Mouse (Mus musculus) liver, embryonic 12.5 days (tissue): Measurements from ENCODE around the gene Naa80. TPM values are rescaled to one million over a fixed set of nuclear protein-coding genes. Genes with fewer than 3 reads are reported as not detected.
A peak's percentile ranks its signal among the peaks of the same experiment; 100 is the strongest.

Experiments
- ATAC-seq: fragments of 200-750 bp; cut with Nextera tagmentation; 2 replicates; pipeline ENCODE4 v1.8.0; 2017; ENCODE audit warnings: moderate number of reproducible peaks, mild to moderate bottlenecking, moderate library complexity
- H3K27ac ChIP-seq: fragments of 300-500 bp; sonication (generic); 2 replicates; pipeline ENCODE4 v1.5.1; 2016; ENCODE audit warnings: mild to moderate bottlenecking
- H3K27me3 ChIP-seq: fragments of 300-500 bp; sonication (generic); replicated peaks from 2 replicates; pipeline ENCODE4 v1.6.1; 2016; ENCODE audit warnings: mild to moderate bottlenecking, moderate library complexity
- H3K36me3 ChIP-seq: fragments of 300-500 bp; sonication (generic); 2 replicates; pipeline ENCODE4 v1.6.1; 2016; ENCODE audit warnings: mild to moderate bottlenecking, moderate library complexity
- H3K4me1 ChIP-seq: fragments of 300-500 bp; sonication (generic); 2 replicates; pipeline ENCODE4 v1.6.1; 2016
- H3K4me2 ChIP-seq: fragments of 300-500 bp; sonication (generic); 2 replicates; pipeline ENCODE4 v1.6.1; 2016; ENCODE audit warnings: mild to moderate bottlenecking, moderate library complexity
- H3K4me3 ChIP-seq: fragments of 300-500 bp; sonication (generic); 2 replicates; pipeline ENCODE4 v1.5.1; 2016; ENCODE audit warnings: mild to moderate bottlenecking, moderate library complexity
- H3K9ac ChIP-seq: fragments of 300-500 bp; sonication (generic); 2 replicates; pipeline ENCODE4 v1.6.1; 2016; ENCODE audit warnings: mild to moderate bottlenecking, moderate library complexity
- H3K9me3 ChIP-seq: fragments of 300-500 bp; sonication (generic); replicated peaks from 2 replicates; pipeline ENCODE4 v1.6.1; 2016; ENCODE audit warnings: mild to moderate bottlenecking, moderate library complexity
- WGBS: fragments of 180-500 bp; shearing (Covaris S2); methylation state at CpG from one replicate; pipeline ENCODE4 v1.1.7; 2016; ENCODE audit not compliant: insufficient replicate concordance; 5-methylcytosine and 5-hydroxymethylcytosine counted together
- polyA plus RNA-seq: library from polyadenylated mRNA; unstranded; fragments of >200 nt; fragmentation: Nextera tagmentation; extraction: Ambion mirVana; gene quantifications from 2 replicates; pipeline ENCODE4 v1.2.1, GENCODE M21; 2016

Gene Naa80
- polyA plus RNA-seq, 1 experiment from 2014 or later, result 12.9 TPM

GRCm38 (mm10) chr9:107543299-107543698 lies 35.4 kb upstream of the Naa80 start:
- Histone ChIP-seq H3K4me2 (peak overlapping the region; percentile 94), H3K9ac (no peak overlapping the region), H3K36me3 (peaks cover 42% of the 10 kb centered on the region), H3K4me3 (no peak overlapping the region; the same call in 1 of the 2 replicates), H3K27ac (no peak overlapping the region), H3K4me1 (peaks cover 55% of the 10 kb centered on the region), H3K9me3 (no peaks in the 10 kb centered on the region), H3K27me3 (peaks cover 3% of the 10 kb centered on the region)
- 77% methylated on average over 11 of the region's 11 CpGs for WGBS
- ATAC-seq, result no peak

- Histone ChIP-seq H3K27me3 (peaks cover 13% of the 10 kb centered on the region), H3K36me3 (peaks cover 33% of the 10 kb centered on the region), H3K4me2 (no peak overlapping the region), H3K9me3 (no peaks in the 10 kb centered on the region), H3K4me1 (peaks cover 55% of the 10 kb centered on the region), H3K27ac (no peak overlapping the region), H3K9ac (no peak overlapping the region), H3K4me3 (no peak overlapping the region)
- WGBS, result 90% methylated on average over 17 of the region's 17 CpGs
- no peak for ATAC-seq
Measured at GRCm38 (mm10) chr9:107544196-107544700, 34.4 kb upstream of the Naa80 start.

GRCm38 (mm10) chr9:107544729-107545128 lies 34.0 kb upstream of the Naa80 start:
- WGBS, result 88% methylated on average over 12 of the region's 12 CpGs
- Histone ChIP-seq H3K9me3 (no peaks in the 10 kb centered on the region), H3K27me3 (peaks cover 17% of the 10 kb centered on the region), H3K4me2 (no peak overlapping the region), H3K4me1 (peaks cover 53% of the 10 kb centered on the region), H3K4me3 (no peak overlapping the region), H3K9ac (no peak overlapping the region), H3K36me3 (peaks cover 28% of the 10 kb centered on the region), H3K27ac (no peak overlapping the region)
- ATAC-seq, result no peak

GRCm38 (mm10) chr9:107545199-107545598 lies 33.5 kb upstream of the Naa80 start:
- no peak overlapping the region for H3K27ac ChIP-seq
- H3K4me3 ChIP-seq, result no peak overlapping the region
- no peaks in the 10 kb centered on the region for H3K9me3 ChIP-seq
- H3K9ac ChIP-seq, result no peak overlapping the region
- H3K27me3 ChIP-seq, result peaks cover 22% of the 10 kb centered on the region
- peaks cover 23% of the 10 kb centered on the region for H3K36me3 ChIP-seq
- ATAC-seq, result no peak
- H3K4me1 ChIP-seq, result peaks cover 55% of the 10 kb centered on the region
- H3K4me2 ChIP-seq, result no peak overlapping the region
- WGBS, result 77% methylated on average over 10 of the region's 10 CpGs

- Histone ChIP-seq H3K4me3 (no peak overlapping the region), H3K27me3 (peaks cover 26% of the 10 kb centered on the region), H3K9me3 (no peaks in the 10 kb centered on the region), H3K36me3 (peaks cover 21% of the 10 kb centered on the region), H3K4me2 (no peak overlapping the region), H3K9ac (no peak overlapping the region), H3K27ac (no peak overlapping the region), H3K4me1 (peaks cover 56% of the 10 kb centered on the region)
- no peak for ATAC-seq
- 8% methylated on average over 3 of the region's 3 CpGs for WGBS
Measured at GRCm38 (mm10) chr9:107545602-107546001, 33.1 kb upstream of the Naa80 start.

- peak within 1 kb of the TSS; percentile 64 for H3K4me2 ChIP-seq
- H3K9ac ChIP-seq, result no peak within 1 kb of the TSS; the same call in 1 of the 2 replicates
- peaks cover 40% of the 10 kb centered on the region for H3K27me3 ChIP-seq
- peaks cover 21% of the 10 kb centered on the region for H3K36me3 ChIP-seq
- peak within 1 kb of the TSS; percentile 16; the same call in 1 of the 2 replicates for H3K4me3 ChIP-seq
- whole genome bisulfite sequencing, result 4% methylated on average over 20 of the region's 20 CpGs
- H3K9me3 ChIP-seq, result no peaks in the 10 kb centered on the region
- ATAC-seq, result peak; percentile 71
- no peak within 1 kb of the TSS for H3K27ac ChIP-seq
- H3K4me1 ChIP-seq, result peaks cover 60% of the 10 kb centered on the region
Measured at GRCm38 (mm10) chr9:107547026-107547425, 31.7 kb upstream of the Naa80 start, which contains the start of gene Zmynd10. TSS of gene Zmynd10 (plus strand) at chr9:107547298.

GRCm38 (mm10) chr9:107547957-107548356 lies 30.7 kb upstream of the Naa80 start:
- Histone ChIP-seq H3K27me3 (peaks cover 45% of the 10 kb centered on the region), H3K9ac (no peak overlapping the region), H3K36me3 (peaks cover 21% of the 10 kb centered on the region), H3K27ac (no peak overlapping the region), H3K4me2 (no peak overlapping the region), H3K9me3 (no peaks in the 10 kb centered on the region), H3K4me1 (peaks cover 61% of the 10 kb centered on the region), H3K4me3 (no peak overlapping the region)
- no peak for ATAC-seq
- WGBS, result 69% methylated on average over 5 of the region's 5 CpGs

- Histone ChIP-seq H3K4me3 (no peak overlapping the region), H3K9me3 (no peaks in the 10 kb centered on the region), H3K27me3 (peaks cover 45% of the 10 kb centered on the region), H3K9ac (no peak overlapping the region), H3K4me1 (peaks cover 63% of the 10 kb centered on the region), H3K27ac (no peak overlapping the region), H3K4me2 (no peak overlapping the region), H3K36me3 (peaks cover 16% of the 10 kb centered on the region)
- 83% methylated on average over 10 of the region's 10 CpGs for WGBS
- ATAC-seq, result no peak
Measured at GRCm38 (mm10) chr9:107548820-107549219, 29.9 kb upstream of the Naa80 start.

- Histone ChIP-seq H3K9ac (no peak overlapping the region), H3K27ac (no peak overlapping the region), H3K4me2 (no peak overlapping the region), H3K36me3 (peaks cover 9% of the 10 kb centered on the region), H3K4me3 (no peak overlapping the region), H3K9me3 (no peaks in the 10 kb centered on the region), H3K4me1 (peaks cover 66% of the 10 kb centered on the region), H3K27me3 (peaks cover 45% of the 10 kb centered on the region)
- ATAC-seq, result no peak
- WGBS, result 76% methylated on average over 20 of the region's 20 CpGs
Measured at GRCm38 (mm10) chr9:107549297-107550074, 29.2 kb upstream of the Naa80 start.

GRCm38 (mm10) chr9:107550491-107551116 lies 28.1 kb upstream of the Naa80 start:
- H3K4me1 ChIP-seq, result peaks cover 66% of the 10 kb centered on the region
- H3K9me3 ChIP-seq, result no peaks in the 10 kb centered on the region
- H3K27me3 ChIP-seq, result peaks cover 45% of the 10 kb centered on the region
- 37% methylated on average over 23 of the region's 23 CpGs for WGBS
- no peaks in the 10 kb centered on the region for H3K36me3 ChIP-seq
- H3K4me2 ChIP-seq, result peak overlapping the region; percentile 95
- H3K27ac ChIP-seq, result 0 out of 2 replicates have a peak overlapping the region, but pooled peaks have one; percentile 57
- H3K4me3 ChIP-seq, result peak overlapping the region; percentile 59
- ATAC-seq, result no peak
- H3K9ac ChIP-seq, result peak overlapping the region; percentile 76

- WGBS, result 2% methylated on average over 63 of the region's 63 CpGs
- Histone ChIP-seq H3K36me3 (no peaks in the 10 kb centered on the region; the same call in 1 of the 2 replicates), H3K27me3 (peaks cover 45% of the 10 kb centered on the region), H3K4me2 (peak within 1 kb of the TSS; percentile 95), H3K27ac (peak within 1 kb of the TSS; percentile 57; the same call in 1 of the 2 replicates), H3K9me3 (no peaks in the 10 kb centered on the region), H3K4me3 (peak within 1 kb of the TSS; percentile 59), H3K4me1 (peaks cover 66% of the 10 kb centered on the region), H3K9ac (peak within 1 kb of the TSS; percentile 76)
- peak; percentile 57 for ATAC-seq
Measured at GRCm38 (mm10) chr9:107551117-107551889, 27.4 kb upstream of the Naa80 start, which contains the start of gene Rassf1. TSS of gene Rassf1 (plus strand) at chr9:107551555.
